Mouse (Mus musculus): ENCODE measurements around the gene Hoxd10.

Hoxd10 gene

DNA sequence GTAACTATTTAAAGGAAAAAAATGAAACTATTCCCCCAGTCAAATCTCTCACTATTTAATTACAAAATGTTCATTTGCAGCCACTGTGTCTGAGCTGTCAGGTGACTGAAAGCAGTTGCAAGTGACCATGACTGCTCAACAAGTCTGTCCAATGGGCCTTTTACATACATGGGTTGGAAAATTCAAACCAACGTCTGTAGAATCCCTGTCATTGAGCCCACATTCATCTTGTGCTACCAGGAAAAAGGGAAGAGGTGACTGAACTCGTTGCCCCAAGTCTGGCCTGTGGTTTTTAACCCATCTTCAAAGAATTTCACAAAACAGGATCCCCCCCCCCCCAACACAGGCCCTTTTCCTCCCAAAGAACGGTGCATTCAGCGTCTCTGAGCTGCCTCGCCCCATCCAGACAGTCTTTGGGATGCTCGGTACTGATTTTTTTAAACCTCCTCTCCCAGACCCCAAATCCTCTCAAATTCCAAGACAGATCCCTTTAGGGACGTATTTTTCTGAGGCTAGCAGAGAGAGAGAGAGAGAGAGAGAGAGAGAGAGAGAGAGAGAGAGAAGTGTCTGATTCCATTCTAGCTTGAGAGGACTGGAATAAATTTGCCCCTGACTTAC lies 4.2 kb downstream of the Hoxd10 start:
- no peak for DNase-seq (ENCODE audit: low read depth, low spot score)

DNA sequence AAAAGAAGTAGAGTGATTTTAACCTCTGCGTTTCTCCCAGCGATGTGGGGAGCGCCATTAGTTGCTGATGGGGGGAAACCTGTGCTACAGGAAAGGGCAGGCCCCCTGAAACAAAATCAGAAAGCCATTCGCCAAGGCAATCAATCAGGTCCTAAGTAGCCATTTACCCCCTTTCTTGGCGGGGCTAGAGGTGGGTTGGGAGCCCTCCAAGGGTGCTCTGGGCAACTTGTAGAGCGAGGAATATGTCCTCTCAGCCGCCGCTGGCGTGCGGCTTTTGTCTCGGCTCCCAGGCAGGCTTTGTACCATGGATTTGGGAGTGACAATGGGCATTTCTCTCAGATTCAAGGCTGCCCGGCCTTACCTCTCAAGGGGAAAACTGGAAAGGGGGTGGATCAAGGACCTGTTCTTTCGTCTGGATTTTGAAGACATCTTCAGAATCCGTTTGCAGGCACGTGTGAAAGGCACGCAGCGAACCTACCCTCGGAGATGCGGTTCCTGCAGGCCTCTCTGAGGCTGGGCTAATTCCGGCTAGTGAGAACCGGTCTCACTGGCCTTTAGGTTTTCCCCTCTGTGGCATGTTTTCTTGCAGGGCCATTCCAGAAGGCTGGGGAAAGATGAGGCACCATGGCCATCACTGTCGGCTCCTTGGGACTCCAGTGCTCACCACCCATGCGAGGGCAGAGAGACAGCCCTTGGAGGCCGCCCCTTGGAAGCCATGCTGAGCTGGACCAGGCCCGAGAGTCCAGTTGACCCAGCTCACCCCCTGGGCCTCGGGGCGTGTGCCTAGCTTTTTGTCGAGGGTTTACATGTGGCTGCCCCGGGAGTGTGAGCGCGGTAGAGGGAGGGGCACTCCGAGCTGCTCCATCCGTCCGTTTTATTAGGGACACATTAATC lies 5.0 kb downstream of the Hoxd10 start:
- no peak for DNase-seq (ENCODE audit: low read depth, low spot score)

DNA sequence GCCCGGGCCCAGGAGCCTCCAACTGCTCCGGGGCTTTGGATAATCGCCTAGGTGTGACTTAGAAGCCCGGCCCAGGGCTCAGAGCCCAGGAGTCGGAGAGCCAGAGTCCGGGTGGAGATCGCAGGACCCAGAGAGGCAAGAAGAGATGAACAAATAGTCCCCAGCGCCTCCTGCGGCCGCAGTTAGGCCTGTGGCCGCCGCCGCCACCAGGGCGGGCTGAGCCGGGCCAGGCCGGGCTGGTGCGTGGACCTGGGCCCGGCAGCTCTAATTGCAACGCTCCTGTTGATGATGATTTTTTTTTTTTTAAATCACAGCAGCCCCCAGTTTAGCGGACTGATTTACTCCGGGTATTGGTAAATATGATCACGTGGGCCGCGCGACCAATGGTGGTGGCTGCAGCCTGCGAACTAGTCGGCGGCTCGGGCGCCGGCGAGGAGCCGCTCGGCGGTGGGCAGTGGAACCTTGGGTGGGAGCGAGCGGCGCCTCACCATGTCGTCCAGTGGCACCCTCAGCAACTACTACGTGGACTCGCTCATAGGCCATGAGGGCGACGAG lies 5.9 kb downstream of the Hoxd10 start, which contains the start of gene Hoxd9:
Gene Hoxd9 (plus strand): TSS at position 161 of the 555 bp plus-strand sequence.
- peak; percentile 61 for DNase-seq (ENCODE audit: low read depth, low spot score)

DNA sequence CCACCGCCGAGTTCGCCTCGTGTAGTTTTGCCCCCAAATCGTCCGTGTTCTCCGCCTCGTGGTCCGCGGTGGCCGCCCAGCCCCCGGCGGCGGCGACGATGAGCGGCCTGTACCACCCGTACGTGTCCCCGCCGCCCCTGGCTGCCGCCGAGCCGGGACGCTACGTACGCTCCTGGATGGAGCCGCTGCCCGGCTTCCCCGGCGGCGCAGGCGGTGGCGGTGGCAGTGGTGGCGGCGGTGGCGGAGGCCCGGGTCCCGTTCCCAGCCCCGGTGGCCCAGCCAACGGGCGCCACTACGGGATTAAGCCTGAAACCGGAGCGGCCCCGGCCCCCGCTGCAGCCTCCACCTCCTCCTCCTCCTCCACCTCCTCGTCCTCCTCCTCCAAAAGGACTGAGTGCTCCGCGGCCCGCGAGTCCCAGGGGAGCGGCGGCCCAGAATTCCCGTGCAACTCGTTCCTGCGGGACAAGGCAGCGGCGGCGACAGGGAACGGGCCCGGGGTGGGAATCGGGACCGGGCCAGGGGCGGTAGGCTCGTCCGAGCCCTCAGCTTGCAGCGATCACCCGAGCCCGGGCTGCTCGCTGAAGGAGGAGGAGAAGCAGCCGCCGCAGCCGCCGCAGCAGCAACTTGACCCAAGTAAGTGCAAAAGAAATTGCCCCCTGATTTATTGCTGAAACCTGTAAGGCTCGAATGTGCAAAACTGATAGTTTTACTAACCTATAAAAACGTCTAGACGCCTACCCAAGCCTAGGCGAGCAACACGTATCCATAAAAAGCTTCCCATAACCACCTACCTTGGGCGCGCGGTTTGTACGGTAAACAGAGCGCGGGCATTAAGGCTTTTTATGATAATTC lies 6.7 kb downstream of the Hoxd10 start:
- no peak for DNase-seq (ENCODE audit: low read depth, low spot score)

DNA sequence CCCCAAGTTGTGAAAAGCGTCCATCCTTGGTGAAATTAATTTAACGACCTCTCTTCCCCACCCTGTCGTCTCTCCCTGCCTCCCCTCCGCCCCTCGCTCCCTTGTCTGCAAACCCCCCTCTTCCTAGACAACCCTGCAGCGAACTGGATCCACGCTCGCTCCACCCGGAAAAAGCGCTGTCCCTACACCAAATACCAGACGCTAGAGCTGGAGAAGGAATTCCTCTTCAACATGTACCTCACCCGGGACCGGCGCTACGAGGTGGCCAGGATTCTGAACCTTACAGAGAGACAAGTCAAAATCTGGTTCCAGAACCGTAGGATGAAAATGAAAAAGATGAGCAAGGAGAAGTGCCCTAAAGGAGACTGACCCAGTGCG lies 7.3 kb downstream of the Hoxd10 start:
- DNase-seq (ENCODE audit: low read depth, low spot score), result no peak

DNA sequence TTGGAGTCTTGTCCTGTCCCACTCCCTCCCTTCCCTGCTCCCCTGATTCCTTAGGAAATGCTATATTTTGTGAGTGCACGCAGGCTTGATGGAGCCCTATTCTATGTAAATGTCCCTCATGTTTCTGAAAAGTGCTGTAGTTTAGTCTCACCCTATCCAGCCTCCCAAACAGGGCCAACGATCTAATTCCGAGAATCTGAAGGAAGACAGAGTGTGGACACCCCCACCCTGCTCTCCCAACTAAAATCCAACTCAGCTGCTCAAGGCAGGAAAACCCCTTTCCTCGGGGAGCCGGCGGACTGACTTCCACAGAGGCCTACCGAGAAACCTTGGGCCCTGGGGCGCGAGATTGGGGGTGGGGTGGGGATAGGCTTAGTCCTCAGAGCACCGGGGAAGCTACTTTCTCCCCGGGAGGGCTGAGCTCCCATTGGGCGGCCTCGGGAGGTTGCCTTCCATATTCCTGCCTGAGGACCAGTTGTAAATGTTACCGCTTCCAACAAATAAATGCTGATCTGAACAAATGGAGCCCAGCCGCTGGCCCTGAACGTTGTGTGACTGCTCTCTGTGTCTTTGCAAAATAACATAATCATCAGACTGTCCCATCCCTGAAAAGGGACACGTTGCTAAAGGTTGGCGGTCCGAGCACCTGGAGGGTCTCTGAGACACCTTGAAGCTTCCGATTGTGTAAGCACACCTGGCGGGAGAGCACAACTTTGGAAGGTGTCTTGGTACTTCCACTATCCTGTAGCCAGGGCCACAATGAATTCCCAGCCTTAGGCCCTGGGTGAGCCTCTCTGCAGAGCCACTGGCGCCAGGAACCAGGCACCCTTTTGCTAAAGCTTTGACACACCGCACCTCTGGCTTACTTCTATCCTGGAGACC lies 8.2 kb downstream of the Hoxd10 start:
- no peak for DNase-seq (ENCODE audit: low read depth, low spot score)

DNA sequence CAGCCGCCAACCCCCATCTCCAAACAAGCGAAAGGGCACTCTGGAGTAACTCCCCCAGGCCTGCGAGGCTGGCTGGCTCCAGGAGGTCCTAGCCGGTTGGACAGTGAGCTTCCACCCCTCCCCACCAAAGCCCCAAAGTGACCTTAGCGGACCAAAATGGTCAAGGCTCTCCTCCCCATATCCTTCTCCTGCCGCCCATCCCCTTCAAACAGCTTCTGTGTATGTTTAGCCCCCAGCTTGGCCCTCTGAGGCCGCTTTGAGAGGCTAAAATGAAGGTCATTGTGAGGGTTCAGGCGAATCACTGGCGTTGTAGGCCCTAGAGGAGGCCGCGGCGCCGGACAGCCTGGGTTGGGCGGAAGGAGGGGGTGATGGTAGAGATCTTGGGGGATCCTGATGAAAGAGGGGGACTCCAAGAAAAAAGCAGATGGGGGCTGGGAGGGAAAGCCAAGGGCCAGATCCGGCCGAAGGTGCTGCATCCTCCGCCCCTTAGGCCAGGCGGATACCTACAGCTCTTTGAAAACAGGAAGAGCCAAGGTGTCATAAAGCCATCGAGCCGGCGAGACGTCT lies 8.9 kb downstream of the Hoxd10 start:
- no peak for DNase-seq (ENCODE audit: low read depth, low spot score)

DNA sequence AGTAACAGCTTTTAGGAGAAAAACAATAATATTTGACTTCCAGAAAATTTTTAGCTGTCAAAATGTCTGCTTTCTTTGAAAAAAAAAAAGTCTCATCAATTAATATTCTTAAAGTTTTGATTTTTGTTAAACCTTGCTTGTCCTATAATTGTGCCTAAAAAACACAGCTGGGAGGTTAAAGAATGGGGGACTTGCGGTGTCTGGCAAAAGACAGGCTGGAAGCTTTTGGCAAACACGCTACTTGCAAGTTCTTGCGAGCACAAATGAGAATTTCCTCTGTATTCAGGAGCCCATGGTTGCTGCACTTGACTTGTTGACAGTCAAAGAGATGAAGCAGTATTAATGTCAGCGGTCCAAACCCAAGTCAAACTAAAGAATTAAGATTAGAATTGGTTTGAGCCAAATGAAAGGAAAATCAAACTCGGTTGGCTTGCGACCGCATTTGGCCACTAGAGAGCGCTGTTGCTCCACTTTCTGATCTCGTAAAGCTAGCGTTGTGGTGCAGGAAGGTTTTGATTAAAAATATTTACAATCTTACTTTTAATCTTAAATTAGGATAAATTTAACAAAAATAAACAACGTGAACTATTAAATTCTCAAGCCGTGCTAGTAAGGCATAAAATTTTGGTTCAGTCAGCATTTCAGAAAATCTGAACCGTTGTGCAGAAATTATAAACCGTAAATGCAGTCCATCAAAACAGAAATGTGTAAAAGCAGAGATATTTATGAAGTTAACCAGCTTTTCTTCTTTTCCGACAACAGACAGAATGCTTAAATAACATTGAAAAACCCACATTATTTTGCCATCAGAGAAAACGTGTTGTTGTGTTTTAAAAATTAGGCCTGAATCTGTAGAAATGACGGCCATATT lies 10.5 kb downstream of the Hoxd10 start:
- DNase-seq (ENCODE audit: low read depth, low spot score), result peak; percentile 87

DNA sequence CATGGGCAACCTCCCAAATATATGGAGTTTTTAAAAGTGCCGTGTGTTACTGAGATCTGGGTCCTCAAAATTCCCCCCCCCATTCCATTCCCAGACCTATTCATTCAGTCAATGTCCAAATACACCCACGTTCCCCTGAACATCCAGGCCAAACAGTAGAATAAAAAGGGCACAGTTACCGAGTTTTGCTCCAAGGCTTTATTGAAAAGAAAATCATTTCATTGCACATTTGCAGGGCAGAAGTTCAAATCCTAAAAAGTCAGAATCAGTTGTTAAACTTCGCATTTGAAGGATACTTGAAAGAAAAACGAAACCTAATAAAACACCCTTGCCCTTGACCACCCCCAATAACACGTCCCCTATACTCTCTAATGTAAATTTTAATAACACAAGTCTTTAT lies 11.1 kb downstream of the Hoxd10 start:
- DNase-seq (ENCODE audit: low read depth, low spot score), result no peak

DNA sequence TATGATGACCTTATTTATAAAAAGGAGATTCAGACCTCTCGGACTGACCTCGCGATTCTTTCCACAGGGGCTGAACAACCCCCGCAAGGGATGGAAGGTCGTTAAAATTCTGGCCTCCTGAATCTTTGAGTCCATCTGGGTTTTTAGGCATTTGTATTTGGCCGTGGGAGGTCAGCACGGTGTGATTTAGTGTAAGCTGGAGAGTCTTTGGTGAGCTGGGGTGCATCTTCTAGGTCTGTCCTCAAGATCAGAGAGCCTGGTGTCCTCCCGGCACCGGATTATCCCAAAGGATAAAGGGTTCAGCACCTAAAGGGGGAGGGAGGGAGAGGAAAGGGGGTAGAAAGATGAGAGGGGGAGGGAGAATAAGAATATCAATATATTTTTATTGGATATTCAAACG lies 11.6 kb downstream of the Hoxd10 start:
- DNase-seq (ENCODE audit: low read depth, low spot score), result no peak

DNA sequence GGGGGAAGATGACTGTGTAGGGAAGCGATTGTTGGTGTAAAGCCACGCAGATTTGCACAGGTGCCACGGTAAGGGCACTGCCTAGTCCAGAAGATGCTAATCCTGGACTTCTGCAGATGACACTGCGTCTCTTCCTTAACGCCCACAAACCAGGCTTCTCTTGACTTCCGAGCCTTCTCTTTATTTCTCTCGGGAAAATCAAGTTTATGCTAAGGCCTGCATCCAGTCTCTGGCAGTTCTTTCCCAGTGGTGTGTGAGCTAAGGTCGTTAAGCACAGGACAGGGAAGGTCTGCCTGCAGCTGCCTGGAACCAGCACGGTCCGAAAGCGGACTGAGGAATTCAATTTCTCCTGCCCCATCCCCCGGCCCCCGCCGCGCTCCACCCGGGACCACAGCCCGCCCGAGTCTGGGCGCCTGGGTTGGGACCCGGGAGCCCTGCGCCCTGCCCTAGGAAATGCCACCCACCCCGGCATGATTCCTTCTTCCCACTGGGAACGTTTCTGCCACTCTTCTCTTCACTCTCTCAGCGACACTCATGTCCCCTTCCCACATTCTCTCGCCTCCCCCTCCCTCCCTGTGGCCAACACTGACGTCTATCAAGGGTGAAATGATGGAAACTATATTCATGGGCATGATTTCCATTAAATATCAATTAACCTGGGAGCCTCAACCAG lies 12.1 kb downstream of the Hoxd10 start:
- DNase-seq (ENCODE audit: low read depth, low spot score), result no peak

DNA sequence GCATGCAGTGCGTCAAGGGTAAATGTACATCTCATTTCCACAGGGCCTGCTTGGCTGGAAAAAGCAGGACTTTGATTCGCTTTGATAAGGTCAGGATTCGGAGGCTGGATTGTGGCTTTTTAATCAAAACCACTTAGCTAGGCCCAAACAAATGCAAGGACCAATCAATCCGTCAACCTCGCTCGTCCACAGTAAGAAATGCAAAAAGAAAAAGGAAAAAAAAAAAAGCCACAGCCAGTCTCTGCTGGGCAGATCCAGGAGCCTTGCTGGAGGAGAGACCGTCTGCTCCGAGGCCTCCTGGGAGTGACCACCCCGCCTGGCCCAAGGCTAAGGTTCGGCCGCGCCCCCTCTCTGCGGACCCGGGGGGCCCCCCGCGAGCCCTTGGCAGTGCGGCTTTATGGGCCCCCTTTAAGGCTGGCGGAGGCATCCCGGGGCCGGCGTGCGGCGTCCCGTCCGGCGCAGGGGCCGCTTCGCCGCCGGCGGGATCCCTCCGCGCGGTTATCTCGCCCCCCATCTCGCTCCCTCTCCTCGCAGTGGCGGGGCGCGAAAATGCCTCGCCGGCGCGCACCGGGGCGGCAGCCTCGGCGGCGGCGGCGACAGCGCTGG lies 12.8 kb downstream of the Hoxd10 start, which contains the start of gene Hoxd8:
Gene Hoxd8 (plus strand): TSS at position 223 of the 606 bp plus-strand sequence.
- peak; percentile 71 for DNase-seq (ENCODE audit: low read depth, low spot score)

DNA sequence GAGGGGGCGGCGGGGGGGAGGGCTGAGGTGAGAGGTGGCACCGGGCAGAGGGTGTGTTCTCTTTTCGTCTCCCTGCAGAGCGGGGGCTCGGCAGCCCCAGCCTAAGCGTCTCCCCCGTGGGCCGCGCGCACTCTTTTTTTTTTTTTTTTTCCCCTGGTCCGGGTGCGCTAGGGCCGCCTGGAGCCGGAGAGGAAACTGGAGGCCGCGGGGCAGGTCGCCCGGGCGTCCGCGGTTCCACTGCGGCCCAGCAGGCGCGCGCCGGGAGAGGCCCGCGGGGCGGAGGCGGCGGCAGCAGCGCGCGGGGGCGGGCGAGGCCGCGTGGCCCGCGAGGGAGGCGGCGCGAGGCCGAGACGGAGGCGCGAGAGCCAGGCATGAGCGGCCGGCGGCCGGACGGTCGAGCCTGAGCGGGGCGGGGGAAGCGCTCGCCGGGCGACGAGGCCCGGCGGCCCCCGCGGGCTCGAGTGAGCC lies 13.3 kb downstream of the Hoxd10 start:
- peak; percentile 57 for DNase-seq (ENCODE audit: low read depth, low spot score)

DNA sequence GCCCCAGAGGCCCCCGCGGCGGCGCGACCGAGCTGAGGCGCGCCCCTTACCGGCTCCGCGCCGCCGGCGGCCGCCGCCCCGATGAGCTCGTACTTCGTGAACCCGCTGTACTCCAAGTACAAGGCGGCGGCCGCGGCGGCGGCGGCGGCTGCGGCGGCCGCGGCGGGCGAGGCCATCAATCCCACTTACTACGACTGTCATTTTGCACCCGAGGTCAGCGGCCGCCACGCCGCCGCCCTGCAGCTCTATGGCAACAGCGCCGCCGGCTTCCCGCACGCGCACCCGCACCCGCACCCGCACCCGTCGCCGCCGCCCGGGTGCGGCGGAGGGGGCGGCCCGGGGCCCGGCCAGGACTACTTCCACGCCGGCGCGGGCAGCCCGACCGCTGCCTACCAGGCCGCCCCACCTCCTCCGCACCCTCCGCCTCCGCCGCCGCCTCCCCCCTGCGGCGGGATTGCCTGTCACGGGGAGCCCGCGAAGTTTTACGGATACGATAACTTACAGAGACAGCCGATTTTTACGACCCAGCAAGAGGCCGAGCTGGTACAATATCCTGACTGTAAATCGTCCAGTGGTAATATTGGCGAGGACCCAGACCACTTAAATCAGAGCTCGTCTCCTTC lies 13.9 kb downstream of the Hoxd10 start:
- DNase-seq (ENCODE audit: low read depth, low spot score), result peak; percentile 79

DNA sequence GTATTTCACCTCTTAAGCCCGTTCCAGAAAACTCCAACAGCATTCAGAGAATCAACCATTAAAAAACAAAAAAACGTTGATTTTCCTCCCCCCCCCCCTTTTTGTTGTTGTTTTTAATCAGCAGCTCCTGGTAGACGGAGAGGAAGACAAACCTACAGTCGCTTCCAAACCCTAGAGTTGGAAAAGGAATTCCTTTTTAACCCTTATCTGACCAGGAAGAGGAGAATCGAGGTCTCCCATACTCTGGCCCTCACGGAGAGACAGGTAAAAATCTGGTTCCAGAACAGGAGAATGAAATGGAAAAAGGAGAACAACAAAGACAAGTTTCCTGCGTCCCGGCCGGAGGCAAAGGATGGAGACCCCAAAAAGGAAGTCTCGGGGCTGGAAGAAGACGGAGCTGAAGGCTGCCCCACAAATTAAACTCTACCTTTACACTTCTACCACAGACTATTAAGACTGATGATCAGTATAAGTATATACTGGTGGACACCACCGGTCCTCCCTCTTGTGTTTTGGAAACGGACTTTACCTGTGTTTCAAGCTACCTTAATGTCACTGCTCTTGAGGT lies 14.8 kb downstream of the Hoxd10 start:
- no peak for DNase-seq (ENCODE audit: low read depth, low spot score)

DNA sequence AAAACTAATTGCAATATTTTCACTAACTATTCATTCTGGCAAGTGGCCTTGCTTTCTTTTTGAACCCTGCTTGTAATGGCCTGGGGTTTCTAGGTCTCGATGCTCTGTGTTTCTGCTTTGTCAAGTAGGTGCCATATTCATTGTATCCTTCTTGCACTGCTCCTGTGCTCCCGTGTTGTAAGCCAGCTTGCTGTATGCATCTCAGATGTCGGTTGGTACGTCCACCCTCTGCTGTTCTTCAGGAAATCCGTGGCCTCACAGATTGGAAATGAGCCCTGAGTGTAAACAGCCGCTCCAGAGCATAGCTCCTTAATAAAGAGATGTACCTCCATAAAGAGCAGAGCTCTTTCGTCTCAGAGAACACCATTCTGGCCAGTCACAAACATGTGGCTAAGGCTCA lies 15.9 kb downstream of the Hoxd10 start:
- DNase-seq (ENCODE audit: low read depth, low spot score), result no peak

DNA sequence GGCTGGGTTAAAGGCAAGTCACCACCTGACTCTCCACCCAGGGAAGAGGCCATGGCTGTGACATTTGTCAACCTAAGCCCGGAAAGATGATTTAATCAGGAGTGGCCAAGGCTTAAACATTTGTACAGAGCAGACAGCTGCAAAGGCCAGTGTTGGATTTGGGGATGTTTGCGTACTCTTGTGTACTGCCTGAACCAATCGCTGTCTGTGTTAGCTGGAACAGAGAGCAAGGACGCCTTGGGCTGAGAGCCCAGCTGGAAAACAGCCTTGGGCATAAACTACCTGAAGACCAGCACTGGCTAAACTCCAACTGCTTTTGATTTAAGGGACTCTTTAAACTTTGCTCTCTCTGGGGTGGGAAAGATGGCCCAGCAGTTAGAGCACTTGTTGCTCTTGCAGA lies 17.0 kb downstream of the Hoxd10 start:
- DNase-seq (ENCODE audit: low read depth, low spot score), result no peak

Measured in 3T3-L1 (cell line).